Mouse (Mus musculus): ENCODE data around the gene Abcb1a. TPM values are rescaled to one million over a fixed set of nuclear protein-coding genes. Genes with fewer than 3 reads are reported as not detected.

The Abcb1a gene
- polyA plus RNA-seq (2016; fragmentation: Nextera tagmentation; extraction: Ambion mirVana), result 0.10 and 0.23 TPM in 2 replicates

GRCm38 (mm10) chr5:8659911-8660737, at the start of gene Abcb1a:
Abcb1a (plus strand) TSS chr5:8660077.
- WGBS, result 7% methylated on average over 32 of the region's 37 CpGs
- H3K4me1 ChIP-seq (replicated peaks), result no peaks in the 10 kb centered on the region
- peak within 1 kb of the TSS; percentile 45; the same call in 1 of the 2 replicates for H3K9ac ChIP-seq
- H3K27ac ChIP-seq (ENCODE audit: poor library complexity, severe bottlenecking), result no peak within 1 kb of the TSS
- H3K4me2 ChIP-seq, result peak within 1 kb of the TSS; percentile 80
- no peaks in the 10 kb centered on the region for H3K27me3 ChIP-seq (replicated peaks)
- no peaks in the 10 kb centered on the region for H3K9me3 ChIP-seq (replicated peaks)
- no peaks in the 10 kb centered on the region for H3K36me3 ChIP-seq
- ATAC-seq (ENCODE audit: insufficient number of reproducible peaks, low FRiP score), result peak; percentile 68; the same call in 1 of the 2 replicates
- peak within 1 kb of the TSS; percentile 51 for H3K4me3 ChIP-seq

DNA sequence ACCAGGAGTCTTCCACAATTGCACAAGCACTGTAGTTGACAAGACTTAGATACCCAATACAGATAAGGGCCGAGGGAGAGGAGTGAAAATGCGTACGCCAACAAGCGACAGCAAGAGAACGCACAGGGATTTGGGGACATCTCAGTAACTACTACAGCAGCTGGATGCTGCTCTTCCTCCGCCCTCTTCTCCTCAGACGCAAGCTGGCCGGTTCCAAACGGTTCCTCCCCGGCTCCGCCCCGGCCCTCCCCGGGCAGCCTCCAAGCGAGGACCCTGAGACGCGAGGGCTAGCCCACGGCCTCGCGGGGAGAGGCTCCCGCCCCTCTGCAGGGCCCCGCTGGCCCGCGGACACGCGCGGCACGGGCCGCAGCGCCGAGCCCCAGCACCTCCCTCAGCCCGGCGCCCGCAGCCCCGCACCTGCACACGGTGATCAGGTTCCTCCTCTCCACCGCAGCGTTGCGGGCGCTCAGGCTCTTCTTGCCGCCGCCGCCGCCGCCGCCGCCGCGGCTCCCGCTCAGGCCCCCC, 37.7 kb upstream of the Abcb1a start:
- Histone ChIP-seq H3K27ac (ENCODE audit: poor library complexity, severe bottlenecking) (no peak overlapping the region), H3K27me3 (replicated peaks) (no peaks in the 10 kb centered on the region), H3K4me2 (peak overlapping the region; percentile 100), H3K4me1 (replicated peaks) (no peaks in the 10 kb centered on the region), H3K9ac (peak overlapping the region; percentile 76), H3K9me3 (replicated peaks) (no peaks in the 10 kb centered on the region), H3K4me3 (peak overlapping the region; percentile 80), H3K36me3 (no peaks in the 10 kb centered on the region)
- WGBS, result 1% methylated on average over 49 of the region's 49 CpGs
- peak; percentile 64 for ATAC-seq (ENCODE audit: insufficient number of reproducible peaks, low FRiP score)

GRCm38 (mm10) chr5:8622596-8623231, 37.2 kb upstream of the Abcb1a start, which contains the start of gene Rundc3b:
Rundc3b (minus strand) TSS chr5:8622952.
- no peak within 1 kb of the TSS for H3K27ac ChIP-seq (ENCODE audit: poor library complexity, severe bottlenecking)
- peak; percentile 97 for ATAC-seq (ENCODE audit: insufficient number of reproducible peaks, low FRiP score)
- H3K4me3 ChIP-seq, result peak within 1 kb of the TSS; percentile 80
- H3K4me2 ChIP-seq, result peak within 1 kb of the TSS; percentile 100
- under 1% methylated on average over 60 of the region's 74 CpGs for WGBS
- H3K4me1 ChIP-seq (replicated peaks), result no peaks in the 10 kb centered on the region
- peak within 1 kb of the TSS; percentile 76 for H3K9ac ChIP-seq
- no peaks in the 10 kb centered on the region for H3K36me3 ChIP-seq
- no peaks in the 10 kb centered on the region for H3K9me3 ChIP-seq (replicated peaks)
- H3K27me3 ChIP-seq (replicated peaks), result no peaks in the 10 kb centered on the region

GRCm38 (mm10) chr5:8632901-8633300, 27.0 kb upstream of the Abcb1a start:
- 70% methylated on average over 3 of the region's 3 CpGs for WGBS
- Histone ChIP-seq H3K27ac (ENCODE audit: poor library complexity, severe bottlenecking) (no peak overlapping the region), H3K27me3 (replicated peaks) (no peaks in the 10 kb centered on the region), H3K4me3 (no peak overlapping the region), H3K4me2 (no peak overlapping the region), H3K4me1 (replicated peaks) (no peaks in the 10 kb centered on the region), H3K36me3 (no peaks in the 10 kb centered on the region), H3K9me3 (replicated peaks) (no peaks in the 10 kb centered on the region), H3K9ac (no peak overlapping the region)
- no peak for ATAC-seq (ENCODE audit: insufficient number of reproducible peaks, low FRiP score)

- Histone ChIP-seq H3K4me1 (replicated peaks) (no peaks in the 10 kb centered on the region), H3K4me3 (no peak overlapping the region), H3K9ac (no peak overlapping the region), H3K27me3 (replicated peaks) (no peaks in the 10 kb centered on the region), H3K9me3 (replicated peaks) (no peaks in the 10 kb centered on the region), H3K36me3 (no peaks in the 10 kb centered on the region), H3K27ac (ENCODE audit: poor library complexity, severe bottlenecking) (no peak overlapping the region), H3K4me2 (no peak overlapping the region)
- ATAC-seq (ENCODE audit: insufficient number of reproducible peaks, low FRiP score), result no peak
These were observed 25.3 kb upstream of the Abcb1a start for GRCm38 (mm10) chr5:8634489-8634975.

GRCm38 (mm10) chr5:8648300-8648699, 11.6 kb upstream of the Abcb1a start:
- Histone ChIP-seq H3K9ac (no peak overlapping the region), H3K4me2 (no peak overlapping the region), H3K9me3 (replicated peaks) (no peaks in the 10 kb centered on the region), H3K27ac (ENCODE audit: poor library complexity, severe bottlenecking) (no peak overlapping the region), H3K27me3 (replicated peaks) (no peaks in the 10 kb centered on the region), H3K4me1 (replicated peaks) (no peaks in the 10 kb centered on the region), H3K36me3 (no peaks in the 10 kb centered on the region), H3K4me3 (no peak overlapping the region)
- ATAC-seq (ENCODE audit: insufficient number of reproducible peaks, low FRiP score), result no peak
- WGBS, result 69% methylated on average over 4 of the region's 4 CpGs

GRCm38 (mm10) chr5:8648774-8649173, 11.1 kb upstream of the Abcb1a start:
- H3K4me3 ChIP-seq, result no peak overlapping the region
- no peak for ATAC-seq (ENCODE audit: insufficient number of reproducible peaks, low FRiP score)
- no peaks in the 10 kb centered on the region for H3K36me3 ChIP-seq
- H3K9me3 ChIP-seq (replicated peaks), result no peaks in the 10 kb centered on the region
- H3K4me1 ChIP-seq (replicated peaks), result no peaks in the 10 kb centered on the region
- no peak overlapping the region for H3K4me2 ChIP-seq
- no peak overlapping the region for H3K9ac ChIP-seq
- H3K27ac ChIP-seq (ENCODE audit: poor library complexity, severe bottlenecking), result no peak overlapping the region
- no peaks in the 10 kb centered on the region for H3K27me3 ChIP-seq (replicated peaks)

DNA sequence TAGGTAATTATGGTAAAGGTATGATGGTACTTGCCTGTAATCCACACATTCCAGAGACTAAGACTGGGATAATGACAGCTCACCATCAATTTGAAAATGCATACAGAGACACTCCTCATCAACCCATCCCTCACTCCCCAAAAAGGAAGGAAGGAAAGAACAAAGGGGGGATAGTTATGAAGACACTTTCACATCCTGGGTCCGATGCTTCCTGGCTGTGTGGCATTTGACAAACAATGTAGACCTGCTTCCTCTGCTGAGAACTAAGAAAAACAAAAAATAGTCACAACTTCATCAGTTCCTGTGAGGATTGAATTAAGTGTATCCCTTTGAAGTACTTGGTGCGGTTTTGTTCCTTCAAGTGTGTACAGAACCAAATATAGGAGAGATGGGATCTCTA, 7.8 kb upstream of the Abcb1a start:
- H3K4me1 ChIP-seq (replicated peaks), result no peaks in the 10 kb centered on the region
- no peak overlapping the region for H3K4me3 ChIP-seq
- no peak overlapping the region for H3K27ac ChIP-seq (ENCODE audit: poor library complexity, severe bottlenecking)
- H3K4me2 ChIP-seq, result no peak overlapping the region
- no peak for ATAC-seq (ENCODE audit: insufficient number of reproducible peaks, low FRiP score)
- 63% methylated on average over 2 of the region's 2 CpGs for WGBS
- no peaks in the 10 kb centered on the region for H3K36me3 ChIP-seq
- H3K9ac ChIP-seq, result no peak overlapping the region
- no peaks in the 10 kb centered on the region for H3K27me3 ChIP-seq (replicated peaks)
- H3K9me3 ChIP-seq (replicated peaks), result no peaks in the 10 kb centered on the region

DNA sequence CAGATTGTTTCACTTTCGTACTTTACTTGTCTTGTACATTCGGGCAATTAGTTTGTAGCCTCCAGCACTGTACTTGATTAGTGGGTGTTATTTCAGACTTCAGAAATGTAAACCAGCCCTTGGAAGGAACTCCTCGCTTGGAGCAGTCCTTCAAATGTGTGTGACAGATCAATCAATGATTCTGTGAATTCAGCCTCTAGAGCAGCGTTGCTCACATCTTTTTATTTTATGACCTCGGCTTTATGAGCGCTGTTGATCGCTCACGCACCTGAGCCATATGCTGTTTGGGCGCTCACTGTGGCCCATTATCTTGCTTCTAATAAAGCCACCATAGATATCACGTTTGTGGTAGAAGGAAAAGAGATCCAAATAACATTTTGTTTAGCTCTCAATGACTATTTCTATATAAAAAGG, 868 bp downstream of the Abcb1a start:
- Histone ChIP-seq H3K4me3 (peak overlapping the region; percentile 51), H3K4me1 (replicated peaks) (no peaks in the 10 kb centered on the region), H3K9me3 (replicated peaks) (no peaks in the 10 kb centered on the region), H3K36me3 (no peaks in the 10 kb centered on the region), H3K27me3 (replicated peaks) (no peaks in the 10 kb centered on the region), H3K4me2 (peak overlapping the region; percentile 80), H3K27ac (ENCODE audit: poor library complexity, severe bottlenecking) (no peak overlapping the region), H3K9ac (no peak overlapping the region)
- WGBS, result 76% methylated on average over 10 of the region's 10 CpGs
- ATAC-seq (ENCODE audit: insufficient number of reproducible peaks, low FRiP score), result no peak

- 71% methylated on average over 3 of the region's 3 CpGs for WGBS
- no peaks in the 10 kb centered on the region for H3K27me3 ChIP-seq (replicated peaks)
- no peaks in the 10 kb centered on the region for H3K36me3 ChIP-seq
- H3K4me3 ChIP-seq, result no peak overlapping the region
- H3K9ac ChIP-seq, result no peak overlapping the region
- H3K4me1 ChIP-seq (replicated peaks), result no peaks in the 10 kb centered on the region
- H3K9me3 ChIP-seq (replicated peaks), result no peaks in the 10 kb centered on the region
- no peak overlapping the region for H3K27ac ChIP-seq (ENCODE audit: poor library complexity, severe bottlenecking)
- no peak for ATAC-seq (ENCODE audit: insufficient number of reproducible peaks, low FRiP score)
- H3K4me2 ChIP-seq, result no peak overlapping the region
These were observed 4.8 kb downstream of the Abcb1a start for GRCm38 (mm10) chr5:8664678-8665077.

DNA sequence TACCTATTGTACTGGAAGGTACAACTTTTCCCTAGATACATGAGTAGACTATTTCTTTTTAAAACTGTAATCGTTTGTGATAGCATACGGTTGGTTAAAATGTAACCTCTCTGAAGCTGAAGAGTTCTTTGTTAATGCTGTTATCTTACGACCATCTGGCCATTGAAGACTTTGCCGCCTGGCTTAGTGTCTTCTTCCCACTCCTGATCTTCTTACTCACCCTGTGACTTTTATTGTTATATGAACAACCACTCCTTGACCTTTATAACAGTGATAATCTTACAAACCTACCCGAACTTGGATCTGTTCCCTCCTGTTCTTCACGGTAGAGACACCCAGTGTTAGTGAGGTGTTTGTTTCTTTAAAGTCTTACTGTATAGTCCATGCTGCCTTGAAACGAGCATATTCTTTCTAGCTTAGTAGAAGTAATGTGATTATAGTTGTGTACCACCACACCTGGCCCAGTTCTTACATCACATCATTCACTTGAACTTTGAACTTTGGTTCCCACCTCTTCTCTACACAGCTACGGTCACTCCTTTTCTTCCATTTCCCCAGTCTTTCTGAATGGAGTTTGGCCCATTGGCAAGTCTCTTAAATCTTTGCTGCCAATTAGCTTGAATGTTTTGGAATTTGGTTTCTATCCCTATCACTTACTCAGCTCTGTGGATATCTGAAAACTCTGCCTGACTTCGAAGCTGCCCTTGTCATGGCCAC, 8.0 kb downstream of the Abcb1a start:
- Histone ChIP-seq H3K9me3 (replicated peaks) (no peaks in the 10 kb centered on the region), H3K4me1 (replicated peaks) (no peaks in the 10 kb centered on the region), H3K4me3 (no peak overlapping the region), H3K27ac (ENCODE audit: poor library complexity, severe bottlenecking) (no peak overlapping the region), H3K27me3 (replicated peaks) (no peaks in the 10 kb centered on the region), H3K9ac (no peak overlapping the region), H3K36me3 (no peaks in the 10 kb centered on the region), H3K4me2 (no peak overlapping the region)
- no peak for ATAC-seq (ENCODE audit: insufficient number of reproducible peaks, low FRiP score)
- WGBS, result 73% methylated on average over 9 of the region's 9 CpGs

Measured in heart, embryonic 12.5 days (tissue).